Mouse (Mus musculus) CH12.LX (cell line): ENCODE results near the gene Bst2. TPM values are rescaled to one million over a fixed set of nuclear protein-coding genes. Genes with fewer than 3 reads are reported as not detected.
A peak's percentile ranks its signal among the peaks of the same experiment; 100 is the strongest.

Source experiments
- DNase-seq: peaks from one replicate; pipeline ENCODE4 v3.0.0-alpha.2; 2013; ENCODE audit errors: extremely low read depth
- H3K27ac ChIP-seq: 2 replicates; pipeline ENCODE4 v1.5.1; 2012; ENCODE audit warnings: low read depth, mild to moderate bottlenecking, control low read depth, moderate library complexity; ENCODE audit not compliant: insufficient read depth
- H3K27me3 ChIP-seq: replicated peaks from 2 replicates; pipeline ENCODE3; 2012; ENCODE audit warnings: inconsistent platforms
- H3K36me3 ChIP-seq, 2 experiments: replicated peaks in 1 of 2; 2 replicates each; pipeline versions ENCODE3 to v1.6.1; 2012; ENCODE audit warnings: inconsistent platforms in 1 of 2, low read length in 1 of 2, mild to moderate bottlenecking in 1 of 2, mixed read lengths in 1 of 2, moderate library complexity in 1 of 2; ENCODE audit not compliant: control insufficient read depth in 1 of 2, insufficient read depth in 1 of 2
- H3K4me1 ChIP-seq, 2 experiments: 2 replicates each; pipeline ENCODE4 v1.6.1; 2012; ENCODE audit warnings: inconsistent platforms in 1 of 2, moderate library complexity in 1 of 2; ENCODE audit not compliant: insufficient read depth in 2 of 2, control insufficient read depth in 1 of 2
- H3K4me2 ChIP-seq: 2 replicates; pipeline ENCODE4 v1.6.1; 2012; ENCODE audit warnings: low read depth, mild to moderate bottlenecking, control low read depth; ENCODE audit not compliant: poor library complexity, insufficient read depth, severe bottlenecking
- H3K4me3 ChIP-seq, 3 experiments: fragments of 150-350 bp in 1 of 3; sonication (generic) in 1 of 3; replicated peaks in 1 of 3; 2 replicates each; pipeline versions ENCODE3 to v1.5.1; 2011 to 2012; ENCODE audit warnings: low read depth in 2 of 3, low read length in 2 of 3, mild to moderate bottlenecking in 2 of 3, moderate library complexity in 2 of 3, control low read depth in 1 of 3, improper control_type of control experiment in 1 of 3, inconsistent platforms in 1 of 3, mixed read lengths in 1 of 3; ENCODE audit not compliant: poor library complexity in 1 of 3
- H3K79me2 ChIP-seq: replicated peaks from 2 replicates; pipeline ENCODE4 v1.6.1; 2012; ENCODE audit warnings: mild to moderate bottlenecking, moderate library complexity; ENCODE audit not compliant: control insufficient read depth, poor library complexity, insufficient read depth, severe bottlenecking; ENCODE audit errors: extremely low read depth
- H3K9ac ChIP-seq: 2 replicates; pipeline ENCODE4 v1.6.1; 2012; ENCODE audit warnings: low read depth, mild to moderate bottlenecking, control low read depth, moderate library complexity; ENCODE audit not compliant: insufficient read depth
- H3K9me3 ChIP-seq: replicated peaks from 2 replicates; pipeline ENCODE3; 2012; ENCODE audit warnings: low read length, inconsistent platforms, mixed read lengths
- BHLHE40 ChIP-seq: IDR thresholded peaks from 2 replicates; pipeline ENCODE4 v1.6.1; 2011; ENCODE audit warnings: mild to moderate bottlenecking, low read depth, low read length, improper control_type of control experiment
- CHD1 ChIP-seq: IDR thresholded peaks from 2 replicates; pipeline ENCODE4 v1.6.1; 2012; ENCODE audit warnings: low read depth, low read length, improper control_type of control experiment, inconsistent platforms
- CHD2 ChIP-seq: IDR thresholded peaks from 2 replicates; pipeline ENCODE4 v1.6.1; 2011; ENCODE audit warnings: low read length, improper control_type of control experiment
- CTCF ChIP-seq, 2 experiments: IDR thresholded peaks in 1 of 2; conservative IDR thresholded peaks in 1 of 2; 2 replicates each; pipeline ENCODE4 v1.5.1; 2011 to 2012; ENCODE audit warnings: low read depth in 2 of 2, low read length in 2 of 2, improper control_type of control experiment in 1 of 2, inconsistent platforms in 1 of 2, mild to moderate bottlenecking in 1 of 2, moderate library complexity in 1 of 2
- E2F4 ChIP-seq: IDR thresholded peaks from 2 replicates; pipeline ENCODE4 v1.6.1; 2011; ENCODE audit warnings: low read depth, low read length, improper control_type of control experiment; ENCODE audit not compliant: insufficient replicate concordance
- ELF1 ChIP-seq: IDR thresholded peaks from 2 replicates; pipeline ENCODE4 v1.6.1; 2014; ENCODE audit warnings: low read depth, mild to moderate bottlenecking, inconsistent platforms, low read length, improper control_type of control experiment
- EP300 ChIP-seq: IDR thresholded peaks from 2 replicates; pipeline ENCODE4 v1.6.1; 2011; ENCODE audit warnings: low read length, improper control_type of control experiment
- ETS1 ChIP-seq: conservative IDR thresholded peaks from 2 replicates; pipeline ENCODE4 v1.6.1; 2012; ENCODE audit warnings: low read depth, mild to moderate bottlenecking, inconsistent platforms, low read length, improper control_type of control experiment, moderate library complexity
- HCFC1 ChIP-seq: IDR thresholded peaks from 2 replicates; pipeline ENCODE4 v1.6.1; 2012; ENCODE audit warnings: low read depth, mild to moderate bottlenecking, inconsistent platforms, low read length, improper control_type of control experiment
- IRF4 ChIP-seq: IDR thresholded peaks from 2 replicates; pipeline ENCODE4 v1.6.1; 2014; ENCODE audit warnings: low read depth, mild to moderate bottlenecking, inconsistent platforms, low read length, improper control_type of control experiment
- JUND ChIP-seq: conservative IDR thresholded peaks from 2 replicates; pipeline ENCODE4 v1.6.1; 2011; ENCODE audit warnings: low read depth, low read length, improper control_type of control experiment
- KAT2A ChIP-seq: IDR thresholded peaks from 2 replicates; pipeline ENCODE4 v1.6.1; 2012; ENCODE audit warnings: low read length, improper control_type of control experiment, inconsistent platforms; ENCODE audit not compliant: insufficient replicate concordance
- MAX ChIP-seq: IDR thresholded peaks from 2 replicates; pipeline ENCODE4 v1.6.1; 2011; ENCODE audit warnings: low read length, improper control_type of control experiment
- MAZ ChIP-seq: IDR thresholded peaks from 2 replicates; pipeline ENCODE4 v1.6.1; 2012; ENCODE audit warnings: low read depth, mild to moderate bottlenecking, inconsistent platforms, low read length, improper control_type of control experiment, moderate library complexity
- MEF2A ChIP-seq: IDR thresholded peaks from 2 replicates; pipeline ENCODE4 v1.6.1; 2014; ENCODE audit warnings: low read depth, mild to moderate bottlenecking, inconsistent platforms, low read length, improper control_type of control experiment, borderline replicate concordance
- MXI1 ChIP-seq: IDR thresholded peaks from 2 replicates; pipeline ENCODE4 v1.6.1; 2011; ENCODE audit warnings: mild to moderate bottlenecking, low read depth, low read length, improper control_type of control experiment
- MYC ChIP-seq: IDR thresholded peaks from 2 replicates; pipeline ENCODE4 v1.6.1; 2011; ENCODE audit warnings: low read depth, mild to moderate bottlenecking, improper control_type of control experiment, low read length
- NELFE ChIP-seq: IDR thresholded peaks from 2 replicates; pipeline ENCODE4 v1.6.1; 2011; ENCODE audit warnings: low read depth, low read length, improper control_type of control experiment
- POLR2A ChIP-seq: IDR thresholded peaks from 2 replicates; pipeline ENCODE4 v1.6.1; 2011; ENCODE audit warnings: low read depth, mild to moderate bottlenecking, improper control_type of control experiment, low read length
- POLR2AphosphoS2 ChIP-seq: IDR thresholded peaks from 2 replicates; pipeline ENCODE4 v1.6.1; 2011; ENCODE audit warnings: low read depth, low read length, improper control_type of control experiment
- RAD21 ChIP-seq: IDR thresholded peaks from 2 replicates; pipeline ENCODE4 v1.6.1; 2011; ENCODE audit warnings: low read depth, mild to moderate bottlenecking, low read length, improper control_type of control experiment, moderate library complexity
- SIN3A ChIP-seq: IDR thresholded peaks from 2 replicates; pipeline ENCODE4 v1.6.1; 2012; ENCODE audit warnings: low read length, improper control_type of control experiment, inconsistent platforms
- SMC3 ChIP-seq: IDR thresholded peaks from 2 replicates; pipeline ENCODE4 v1.6.1; 2011; ENCODE audit warnings: low read depth, low read length, improper control_type of control experiment
- TBP ChIP-seq: conservative IDR thresholded peaks from 2 replicates; pipeline ENCODE4 v1.6.1; 2011; ENCODE audit warnings: low read depth, low read length, improper control_type of control experiment
- TCF12 ChIP-seq: IDR thresholded peaks from 2 replicates; pipeline ENCODE4 v1.6.1; 2014; ENCODE audit warnings: low read depth, mild to moderate bottlenecking, inconsistent platforms, low read length, improper control_type of control experiment
- UBTF ChIP-seq: IDR thresholded peaks from 2 replicates; pipeline ENCODE4 v1.6.1; 2012; ENCODE audit warnings: low read depth, mild to moderate bottlenecking, inconsistent platforms, low read length, improper control_type of control experiment, moderate library complexity
- USF1 ChIP-seq: IDR thresholded peaks from 2 replicates; pipeline ENCODE4 v1.6.1; 2014; ENCODE audit warnings: low read depth, mild to moderate bottlenecking, inconsistent platforms, low read length, improper control_type of control experiment
- USF2 ChIP-seq: conservative IDR thresholded peaks from 2 replicates; pipeline ENCODE4 v1.6.1; 2011; ENCODE audit warnings: low read depth, low read length, improper control_type of control experiment
- ZMIZ1 ChIP-seq: IDR thresholded peaks from 2 replicates; pipeline ENCODE4 v1.6.1; 2012; ENCODE audit warnings: low read depth, mild to moderate bottlenecking, inconsistent platforms, low read length, improper control_type of control experiment
- dilution Hi-C: fragments of 300-500 bp; cut with MboI; formaldehyde crosslinking; loops from 2 replicates; pipeline ENCODE4 v1.14.3; 2020; ENCODE audit warnings: low sequenced_read_pairs; ENCODE audit not compliant: extremely low pct_unique_long_range_greater_than_20kb, extremely low pct_ligation_motif_present
- in situ Hi-C: fragments of 300-500 bp; cut with MboI; formaldehyde crosslinking; loops from 3 replicates; pipeline ENCODE4 v1.14.3; 2019; ENCODE audit warnings: low sequenced_read_pairs, low pct_ligation_motif_present, low pct_unique_long_range_greater_than_20kb, mixed read lengths
- polyA plus RNA-seq: library from polyadenylated mRNA; unstranded; fragments of >175 nt; gene quantifications from 2 replicates; pipeline ENCODE4 v1.2.1, GENCODE M21; 2012; ENCODE audit warnings: low read depth; ENCODE audit not compliant: insufficient read length
- total RNA-seq, 2 experiments: library from RNA; depleted of rRNA; stranded (reverse); fragments of 300-350 nt in 1 of 2; fragments of >200 nt in 1 of 2; gene quantifications; 2 replicates each; pipeline ENCODE4 v1.2.3; 2012 to 2014

The Bst2 gene
- total RNA-seq (2012; rRNA removed) (404 and 424 TPM in 2 replicates), total RNA-seq (2014; rRNA removed) (304 and 321 TPM in 2 replicates), polyA plus RNA-seq (214 and 243 TPM in 2 replicates)

DNA sequence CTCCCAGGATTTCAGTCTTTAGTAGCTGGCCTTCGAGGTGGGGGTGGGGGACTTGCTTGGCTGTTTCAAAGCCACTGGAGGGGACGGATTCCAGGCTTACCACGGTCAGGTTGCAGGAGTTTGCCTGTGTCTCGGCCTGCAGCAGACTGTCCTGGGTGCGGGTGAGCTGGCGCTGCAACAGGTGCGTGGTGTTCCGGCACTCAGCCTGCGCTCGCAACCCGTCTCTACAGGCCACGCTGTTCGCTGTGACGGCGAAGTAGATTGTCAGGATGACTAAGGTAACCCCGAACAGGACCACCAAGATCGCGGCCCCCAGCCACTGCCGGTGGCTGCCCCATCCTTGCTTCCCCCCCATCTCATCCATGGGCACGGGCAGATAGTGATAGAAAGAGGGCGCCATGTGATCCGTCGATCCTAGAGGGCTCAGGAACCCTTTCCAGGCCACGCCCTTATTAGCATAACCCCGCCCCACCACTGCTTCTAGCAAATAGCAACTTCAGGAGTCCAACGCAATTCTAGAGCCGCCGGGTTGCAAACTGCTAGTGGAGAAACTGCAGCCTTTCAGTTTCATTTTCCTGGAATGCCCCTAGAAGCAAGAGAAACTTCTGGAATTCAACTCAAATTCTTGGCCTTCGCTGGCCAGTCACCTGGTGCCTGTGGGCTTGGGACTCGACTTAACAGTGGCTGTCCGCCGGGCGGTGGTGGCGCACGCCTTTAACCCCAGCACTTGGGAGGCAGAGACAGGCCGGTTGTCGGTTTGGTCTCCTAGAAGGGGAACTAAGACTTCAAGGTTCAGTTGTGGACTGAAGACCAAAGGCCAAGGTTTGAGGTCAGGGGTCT is at the start of gene Bst2:
Gene Bst2 (minus strand): TSS at position 429 of the 840 bp plus-strand sequence.
- H3K36me3 ChIP-seq: peaks cover 5 to 16% of the 10 kb centered on the region in 2 experiments
- H3K79me2 ChIP-seq: peaks cover 11% of the 10 kb centered on the region; the same call in 1 of the 2 replicates
- H3K4me1 ChIP-seq: peaks cover 12 to 61% of the 10 kb centered on the region in 2 experiments
- in situ Hi-C loops (no loop called here), dilution Hi-C loops (no loop called here)
- TF ChIP-seq MXI1 (peak; percentile 90; the same call in 1 of the 2 replicates), CHD1 (no peak), CHD2 (peak; percentile 5), POLR2AphosphoS2 (no peak), HCFC1 (peak; percentile 26; the same call in 1 of the 2 replicates), MAX (peak; percentile 70; the same call in 1 of the 2 replicates), CTCF (conservative IDR thresholded peaks at IDR 0.05 in 1 of 2, IDR thresholded peaks at IDR 0.05 in 1 of 2; ENCODE audit: low read depth in 2 of 2, low read length in 2 of 2) (peak in 1 of 2 experiments; percentile 22; a peak in 1 of 4 replicates), POLR2A (peak; percentile 87), USF1 (peak; percentile 43), SMC3 (no peak), ELF1 (peak; percentile 22; the same call in 1 of the 2 replicates), E2F4 (no peak), SIN3A (peak; percentile 82), TCF12 (no peak; the same call in 1 of the 2 replicates), USF2 (peak; percentile 9; the same call in 1 of the 2 replicates), UBTF (0 out of 2 replicates have a peak, but pooled peaks have one; percentile 50), MAZ (peak; percentile 28; the same call in 1 of the 2 replicates), IRF4 (peak; percentile 83), EP300 (peak; percentile 11), BHLHE40 (0 out of 2 replicates have a peak, but pooled peaks have one; percentile 5), ZMIZ1 (0 out of 2 replicates have a peak, but pooled peaks have one; percentile 31), NELFE (peak; percentile 64), JUND (no peak), MEF2A (peak; percentile 15; the same call in 1 of the 2 replicates), MYC (peak; percentile 58; the same call in 1 of the 2 replicates), ETS1 (peak; percentile 27; the same call in 1 of the 2 replicates), TBP (peak; percentile 83; the same call in 1 of the 2 replicates), RAD21 (no peak), KAT2A (0 out of 2 replicates have a peak, but pooled peaks have one; percentile 25)
- TF ChIP-seq, all 38 proteins: peak for 22
- Histone ChIP-seq H3K9ac (peak within 1 kb of the TSS; percentile 84), H3K27ac (peak within 1 kb of the TSS; percentile 47), H3K9me3 (no peaks in the 10 kb centered on the region), H3K4me3 (peak within 1 kb of the TSS; percentile 83 to 93 (median 89)), H3K4me2 (peak within 1 kb of the TSS; percentile 90), H3K27me3 (no peaks in the 10 kb centered on the region)
- peak; percentile 98 for DNase-seq
